Mouse (Mus musculus): ENCODE results near the gene Ttf1. TPM values are rescaled to one million over a fixed set of nuclear protein-coding genes. Genes with fewer than 3 reads are reported as not detected.

Ttf1 gene
- polyA plus RNA-seq, 1 experiment, result 7.2 TPM

GRCm38 (mm10) chr2:29122446-29122845, 62.4 kb downstream of the Ttf1 start:
- Histone ChIP-seq H3K27me3 (ENCODE audit: control insufficient read depth, insufficient read depth, low read length) (no peaks in the 10 kb centered on the region), H3K36me3 (ENCODE audit: control insufficient read depth, insufficient read depth, low read length) (peaks cover 3% of the 10 kb centered on the region), H3K4me3 (ENCODE audit: extremely low read depth, insufficient read depth, insufficient read length) (no peak overlapping the region), H3K27ac (ENCODE audit: insufficient read depth, low read length) (peak overlapping the region; percentile 54), H3K4me1 (ENCODE audit: control insufficient read depth, insufficient read depth, insufficient read length) (peaks cover 3% of the 10 kb centered on the region)
- TF ChIP-seq CTCF (IDR thresholded peaks at IDR 0.05; ENCODE audit: extremely low read depth, insufficient read depth, insufficient read length, insufficient replicate concordance) (no peak), POLR2A (IDR thresholded peaks at IDR 0.05; ENCODE audit: low read depth, low read length) (no peak)
- WGBS, result 56% methylated on average over 3 of the region's 3 CpGs
- DNase-seq (ENCODE audit: low read depth in 1 of 2, low spot score in 2 of 2), result peak in 1 of 2 experiments; percentile 5

GRCm38 (mm10) chr2:29123907-29124569, 64.0 kb downstream of the Ttf1 start, which contains the start of gene Setx:
Gene Setx (plus strand): TSS chr2:29124181.
- H3K4me1 ChIP-seq (ENCODE audit: control insufficient read depth, insufficient read depth, insufficient read length), result peaks cover 3% of the 10 kb centered on the region
- no peaks in the 10 kb centered on the region for H3K27me3 ChIP-seq (ENCODE audit: control insufficient read depth, insufficient read depth, low read length)
- peaks cover 5% of the 10 kb centered on the region for H3K36me3 ChIP-seq (ENCODE audit: control insufficient read depth, insufficient read depth, low read length)
- no peak for DNase-seq (ENCODE audit: low read depth in 1 of 2, low spot score in 2 of 2)
- H3K4me3 ChIP-seq (ENCODE audit: extremely low read depth, insufficient read depth, insufficient read length), result peak within 1 kb of the TSS; percentile 84
- WGBS, result 62% methylated on average over 14 of the region's 14 CpGs
- H3K27ac ChIP-seq (ENCODE audit: insufficient read depth, low read length), result peak within 1 kb of the TSS; percentile 96
- TF ChIP-seq POLR2A (IDR thresholded peaks at IDR 0.05; ENCODE audit: low read depth, low read length) (no peak), CTCF (IDR thresholded peaks at IDR 0.05; ENCODE audit: extremely low read depth, insufficient read depth, insufficient read length, insufficient replicate concordance) (no peak)

- WGBS, result under 1% methylated on average over 24 of the region's 24 CpGs
- peak overlapping the region; percentile 93 for H3K27ac ChIP-seq (ENCODE audit: insufficient read depth, low read length)
These were observed 64.5 kb downstream of the Ttf1 start for GRCm38 (mm10) chr2:29124571-29124935.

GRCm38 (mm10) chr2:29124936-29125701, 65.1 kb downstream of the Ttf1 start:
- H3K4me1 ChIP-seq (ENCODE audit: control insufficient read depth, insufficient read depth, insufficient read length), result peaks cover 3% of the 10 kb centered on the region
- H3K27ac ChIP-seq (ENCODE audit: insufficient read depth, low read length), result peak overlapping the region; percentile 96
- no peak for TF ChIP-seq CTCF (IDR thresholded peaks at IDR 0.05; ENCODE audit: extremely low read depth, insufficient read depth, insufficient read length, insufficient replicate concordance)
- TF ChIP-seq POLR2A (IDR thresholded peaks at IDR 0.05; ENCODE audit: low read depth, low read length), result peak; percentile 55; the same call in 1 of the 2 replicates
- under 1% methylated on average over 79 of the region's 81 CpGs for WGBS
- DNase-seq (ENCODE audit: low read depth in 1 of 2, low spot score in 2 of 2), result peak; percentile 99 to 100
- H3K36me3 ChIP-seq (ENCODE audit: control insufficient read depth, insufficient read depth, low read length), result peaks cover 7% of the 10 kb centered on the region
- H3K4me3 ChIP-seq (ENCODE audit: extremely low read depth, insufficient read depth, insufficient read length), result peak overlapping the region; percentile 84
- H3K27me3 ChIP-seq (ENCODE audit: control insufficient read depth, insufficient read depth, low read length), result no peaks in the 10 kb centered on the region

More at GRCm38 (mm10) chr2:29124571-29124935, 64.5 kb downstream of the Ttf1 start:
- peaks cover 3% of the 10 kb centered on the region for H3K4me1 ChIP-seq (ENCODE audit: control insufficient read depth, insufficient read depth, insufficient read length)
- H3K4me3 ChIP-seq (ENCODE audit: extremely low read depth, insufficient read depth, insufficient read length), result peak overlapping the region; percentile 61
- H3K36me3 ChIP-seq (ENCODE audit: control insufficient read depth, insufficient read depth, low read length), result peaks cover 7% of the 10 kb centered on the region
- peak; percentile 63; the same call in 1 of the 2 replicates for TF ChIP-seq POLR2A (IDR thresholded peaks at IDR 0.05; ENCODE audit: low read depth, low read length)
- no peak for TF ChIP-seq CTCF (IDR thresholded peaks at IDR 0.05; ENCODE audit: extremely low read depth, insufficient read depth, insufficient read length, insufficient replicate concordance)
- no peak for DNase-seq (ENCODE audit: low read depth in 1 of 2, low spot score in 2 of 2)
- H3K27me3 ChIP-seq (ENCODE audit: control insufficient read depth, insufficient read depth, low read length), result no peaks in the 10 kb centered on the region

- 58% methylated on average over 7 of the region's 7 CpGs for WGBS
- Histone ChIP-seq H3K27ac (ENCODE audit: insufficient read depth, low read length) (no peak overlapping the region), H3K36me3 (ENCODE audit: control insufficient read depth, insufficient read depth, low read length) (peaks cover 27% of the 10 kb centered on the region), H3K4me3 (ENCODE audit: extremely low read depth, insufficient read depth, insufficient read length) (no peak overlapping the region), H3K27me3 (ENCODE audit: control insufficient read depth, insufficient read depth, low read length) (no peaks in the 10 kb centered on the region), H3K4me1 (ENCODE audit: control insufficient read depth, insufficient read depth, insufficient read length) (peaks cover 3% of the 10 kb centered on the region; the same call in 1 of the 2 replicates)
- no peak for DNase-seq (ENCODE audit: low read depth in 1 of 2, low spot score in 2 of 2)
- TF ChIP-seq CTCF (IDR thresholded peaks at IDR 0.05; ENCODE audit: extremely low read depth, insufficient read depth, insufficient read length, insufficient replicate concordance) (no peak), POLR2A (IDR thresholded peaks at IDR 0.05; ENCODE audit: low read depth, low read length) (no peak)
These were observed 70.2 kb downstream of the Ttf1 start for GRCm38 (mm10) chr2:29130118-29130899.

GRCm38 (mm10) chr2:29135161-29135560, 75.1 kb downstream of the Ttf1 start:
- Histone ChIP-seq H3K4me1 (ENCODE audit: control insufficient read depth, insufficient read depth, insufficient read length) (no peaks in the 10 kb centered on the region), H3K36me3 (ENCODE audit: control insufficient read depth, insufficient read depth, low read length) (peaks cover 39% of the 10 kb centered on the region), H3K4me3 (ENCODE audit: extremely low read depth, insufficient read depth, insufficient read length) (no peak overlapping the region), H3K27me3 (ENCODE audit: control insufficient read depth, insufficient read depth, low read length) (no peaks in the 10 kb centered on the region), H3K27ac (ENCODE audit: insufficient read depth, low read length) (no peak overlapping the region)
- DNase-seq (ENCODE audit: low read depth in 1 of 2, low spot score in 2 of 2), result no peak
- TF ChIP-seq POLR2A (IDR thresholded peaks at IDR 0.05; ENCODE audit: low read depth, low read length), result no peak
- no peak for TF ChIP-seq CTCF (IDR thresholded peaks at IDR 0.05; ENCODE audit: extremely low read depth, insufficient read depth, insufficient read length, insufficient replicate concordance)

Other genes with a start within 250 kb of the Ttf1 start
- 6.1 and 6.8 TPM in 2 replicates for gene Gtf3c4, start 219.9 kb upstream of the Ttf1 start, polyA plus RNA-seq (2012; rRNA removed)
- 3.6 and 5.2 TPM in 2 replicates for gene Ddx31, start 219.9 kb upstream of the Ttf1 start, polyA plus RNA-seq (2012; rRNA removed)
- 0.04 and 0.07 TPM in 2 replicates for gene Barhl1, start 143.6 kb upstream of the Ttf1 start, polyA plus RNA-seq (2012; rRNA removed)
- gene Cfap77, start 5.2 kb upstream of the Ttf1 start, polyA plus RNA-seq (2012; rRNA removed), result 0.08 and 0.29 TPM in 2 replicates
- gene Setx, start 63.9 kb downstream of the Ttf1 start, polyA plus RNA-seq (2012; rRNA removed), result 6.6 and 7.2 TPM in 2 replicates
- 40.6 and 51.0 TPM in 2 replicates for gene Ntng2, start 192.7 kb downstream of the Ttf1 start, polyA plus RNA-seq (2012; rRNA removed)